Mouse (Mus musculus) forebrain, embryonic 13.5 days (tissue): ENCODE measurements at regions not wholly inside any gene's neighbourhood (a gene's known extent, or its start where the extent isn't known, plus 50 kb on each side); places are given as distances from the start of the nearest gene placed in this dataset.

ENCODE experiments used
- ATAC-seq: fragments of 200-750 bp; cut with Nextera tagmentation; 2 replicates; pipeline ENCODE4 v1.8.0; 2017
- H3K27ac ChIP-seq: fragments of 300-500 bp; sonication (generic); 2 replicates; pipeline ENCODE4 v1.5.1; 2015; ENCODE audit warnings: inconsistent platforms, mild to moderate bottlenecking, moderate library complexity
- H3K27me3 ChIP-seq: fragments of 300-500 bp; sonication (generic); 2 replicates; pipeline ENCODE4 v1.6.1; 2015; ENCODE audit warnings: mild to moderate bottlenecking, inconsistent platforms
- H3K36me3 ChIP-seq: fragments of 300-500 bp; sonication (generic); 2 replicates; pipeline ENCODE4 v1.6.1; 2015; ENCODE audit warnings: mild to moderate bottlenecking, inconsistent platforms; ENCODE audit not compliant: poor library complexity, severe bottlenecking
- H3K4me1 ChIP-seq: fragments of 300-500 bp; sonication (generic); 2 replicates; pipeline ENCODE4 v1.6.1; 2015; ENCODE audit warnings: inconsistent platforms
- H3K4me2 ChIP-seq: fragments of 300-500 bp; sonication (generic); 2 replicates; pipeline ENCODE4 v1.6.1; 2015; ENCODE audit warnings: inconsistent platforms, mild to moderate bottlenecking, moderate library complexity
- H3K4me3 ChIP-seq: fragments of 300-500 bp; sonication (generic); 2 replicates; pipeline ENCODE4 v1.5.1; 2015; ENCODE audit warnings: mild to moderate bottlenecking, inconsistent platforms
- H3K9ac ChIP-seq: fragments of 300-500 bp; sonication (generic); 2 replicates; pipeline ENCODE4 v1.6.1; 2015; ENCODE audit warnings: mild to moderate bottlenecking, inconsistent platforms
- H3K9me3 ChIP-seq: fragments of 300-500 bp; sonication (generic); replicated peaks from 2 replicates; pipeline ENCODE4 v1.6.1; 2016; ENCODE audit warnings: inconsistent platforms
- WGBS: fragments of 180-500 bp; shearing (Covaris S2); methylation state at CpG from one replicate; pipeline ENCODE4 v1.1.7; 2015; 5-methylcytosine and 5-hydroxymethylcytosine counted together

GRCm38 (mm10) chr13:107923129-107924114 lies 120.8 kb upstream of the Smim15 start:
- H3K4me1 ChIP-seq, result peaks cover 16% of the 10 kb centered on the region
- H3K4me3 ChIP-seq, result no peak overlapping the region
- WGBS, result 55% methylated on average over 19 of the region's 19 CpGs
- ATAC-seq, result peak; percentile 73
- no peaks in the 10 kb centered on the region; the same call in 1 of the 2 replicates for H3K27me3 ChIP-seq
- no peak overlapping the region for H3K9ac ChIP-seq
- no peaks in the 10 kb centered on the region for H3K36me3 ChIP-seq
- no peak overlapping the region; the same call in 1 of the 2 replicates for H3K27ac ChIP-seq
- no peaks in the 10 kb centered on the region for H3K9me3 ChIP-seq
- H3K4me2 ChIP-seq, result no peak overlapping the region

GRCm38 (mm10) chr13:107919403-107919802 lies 124.8 kb upstream of the Smim15 start:
- ATAC-seq, result no peak
- peaks cover 14% of the 10 kb centered on the region for H3K4me1 ChIP-seq
- no peak overlapping the region for H3K4me2 ChIP-seq
- H3K36me3 ChIP-seq, result no peaks in the 10 kb centered on the region
- no peak overlapping the region for H3K27ac ChIP-seq
- H3K9me3 ChIP-seq, result no peaks in the 10 kb centered on the region
- no peak overlapping the region for H3K4me3 ChIP-seq
- H3K27me3 ChIP-seq, result no peaks in the 10 kb centered on the region; the same call in 1 of the 2 replicates
- H3K9ac ChIP-seq, result no peak overlapping the region
- WGBS, result 86% methylated on average over 3 of the region's 3 CpGs

GRCm38 (mm10) chr13:107918478-107918877 lies 125.8 kb upstream of the Smim15 start:
- peaks cover 7% of the 10 kb centered on the region for H3K4me1 ChIP-seq
- no peak for ATAC-seq
- H3K36me3 ChIP-seq, result no peaks in the 10 kb centered on the region
- H3K9ac ChIP-seq, result no peak overlapping the region
- H3K27me3 ChIP-seq, result no peaks in the 10 kb centered on the region; the same call in 1 of the 2 replicates
- 93% methylated on average over 7 of the region's 7 CpGs for WGBS
- H3K27ac ChIP-seq, result no peak overlapping the region
- H3K9me3 ChIP-seq, result no peaks in the 10 kb centered on the region
- no peak overlapping the region for H3K4me3 ChIP-seq
- H3K4me2 ChIP-seq, result no peak overlapping the region

DNA sequence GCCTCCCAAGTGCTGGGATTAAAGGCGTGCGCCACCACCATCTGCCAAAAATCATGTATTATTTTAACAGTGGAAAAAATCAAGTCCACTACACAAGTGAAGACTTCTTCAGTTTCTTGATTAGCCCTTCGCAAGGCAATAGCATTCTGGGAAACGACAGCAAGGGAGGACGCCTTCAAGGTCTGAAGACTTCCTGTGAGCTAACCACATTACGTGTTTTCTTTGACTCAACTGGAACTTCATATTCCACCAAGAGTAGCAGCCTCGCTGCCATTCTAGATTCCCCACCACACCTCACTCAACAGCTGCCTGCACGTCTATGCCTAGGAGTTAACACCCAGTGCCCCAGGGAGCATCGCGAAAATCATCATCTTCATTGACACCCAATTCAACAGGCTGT lies 126.2 kb upstream of the Smim15 start:
- Histone ChIP-seq H3K9me3 (no peaks in the 10 kb centered on the region), H3K4me1 (peaks cover 3% of the 10 kb centered on the region), H3K36me3 (no peaks in the 10 kb centered on the region), H3K27me3 (no peaks in the 10 kb centered on the region; the same call in 1 of the 2 replicates), H3K27ac (no peak overlapping the region), H3K9ac (no peak overlapping the region), H3K4me2 (no peak overlapping the region), H3K4me3 (no peak overlapping the region)
- ATAC-seq, result no peak
- 95% methylated on average over 10 of the region's 10 CpGs for WGBS

- H3K9ac ChIP-seq, result no peak overlapping the region
- H3K36me3 ChIP-seq, result no peaks in the 10 kb centered on the region
- H3K4me1 ChIP-seq, result no peaks in the 10 kb centered on the region; the same call in 1 of the 2 replicates
- 93% methylated on average over 3 of the region's 3 CpGs for WGBS
- H3K4me2 ChIP-seq, result no peak overlapping the region
- no peaks in the 10 kb centered on the region for H3K9me3 ChIP-seq
- no peak for ATAC-seq
- H3K27me3 ChIP-seq, result no peaks in the 10 kb centered on the region; the same call in 1 of the 2 replicates
- H3K4me3 ChIP-seq, result no peak overlapping the region
- H3K27ac ChIP-seq, result no peak overlapping the region
Observed at GRCm38 (mm10) chr13:107917564-107917963, 126.7 kb upstream of the Smim15 start.

DNA sequence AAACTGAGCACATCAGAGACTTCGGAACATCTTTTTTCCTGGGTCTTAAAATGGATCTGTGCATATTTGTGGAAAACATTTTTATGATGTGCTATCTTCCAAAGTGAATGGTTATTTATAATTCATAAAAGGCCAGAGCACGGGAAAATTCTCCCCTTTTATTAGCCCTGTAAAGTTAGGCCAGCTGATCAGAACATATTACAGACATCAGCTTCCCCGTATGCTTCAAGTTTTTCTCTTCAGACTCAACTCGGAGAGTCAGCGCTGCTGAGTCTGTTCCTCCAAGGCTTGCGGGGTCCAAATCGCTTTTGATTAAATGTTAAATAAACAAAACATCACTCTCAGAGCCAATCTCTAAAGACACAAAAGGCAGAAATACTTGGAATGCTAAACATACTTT lies 134.1 kb upstream of the Smim15 start:
- H3K4me2 ChIP-seq, result no peak overlapping the region
- no peak overlapping the region for H3K9ac ChIP-seq
- peaks cover 7% of the 10 kb centered on the region; the same call in 1 of the 2 replicates for H3K4me1 ChIP-seq
- no peaks in the 10 kb centered on the region for H3K27me3 ChIP-seq
- no peak for ATAC-seq
- no peak overlapping the region for H3K27ac ChIP-seq
- 79% methylated on average over 7 of the region's 7 CpGs for WGBS
- no peak overlapping the region for H3K4me3 ChIP-seq
- H3K36me3 ChIP-seq, result no peaks in the 10 kb centered on the region
- no peaks in the 10 kb centered on the region for H3K9me3 ChIP-seq

- H3K9me3 ChIP-seq, result no peaks in the 10 kb centered on the region
Observed at GRCm38 (mm10) chr13:107909343-107910067, 134.7 kb upstream of the Smim15 start.

GRCm38 (mm10) chr13:107907966-107908365 lies 136.3 kb upstream of the Smim15 start:
- Histone ChIP-seq H3K4me3 (no peak overlapping the region), H3K36me3 (no peaks in the 10 kb centered on the region), H3K4me2 (no peak overlapping the region), H3K27ac (no peak overlapping the region), H3K27me3 (no peaks in the 10 kb centered on the region), H3K4me1 (peaks cover 19% of the 10 kb centered on the region), H3K9me3 (no peaks in the 10 kb centered on the region), H3K9ac (no peak overlapping the region)
- no peak for ATAC-seq
- WGBS, result 92% methylated on average over 5 of the region's 5 CpGs

More at GRCm38 (mm10) chr13:107909343-107910067, 134.7 kb upstream of the Smim15 start:
- Histone ChIP-seq H3K4me3 (no peak overlapping the region), H3K9ac (no peak overlapping the region), H3K27ac (no peak overlapping the region), H3K4me1 (peaks cover 7% of the 10 kb centered on the region; the same call in 1 of the 2 replicates), H3K4me2 (no peak overlapping the region), H3K27me3 (no peaks in the 10 kb centered on the region), H3K36me3 (no peaks in the 10 kb centered on the region)
- ATAC-seq, result no peak
- WGBS, result 13% methylated on average over 15 of the region's 15 CpGs

DNA sequence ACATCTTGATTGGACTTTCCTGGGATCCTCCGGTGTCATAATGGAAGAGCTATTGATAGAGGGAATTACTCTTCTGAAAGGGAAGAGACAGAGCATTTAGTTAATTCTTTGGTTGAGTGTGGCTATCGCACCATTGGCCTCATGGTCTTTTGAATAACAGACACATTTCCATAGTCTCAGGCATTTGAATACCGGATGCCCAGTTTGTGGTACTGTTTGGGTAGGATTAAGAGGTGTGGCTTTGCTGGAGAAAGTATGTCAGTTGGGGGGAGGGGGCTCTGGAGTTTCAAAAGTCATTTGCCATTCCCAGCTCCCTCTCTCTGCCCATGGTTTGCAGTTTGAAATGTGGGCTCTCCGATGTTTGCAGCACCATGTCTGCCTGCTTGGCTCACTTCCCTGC lies 139.4 kb upstream of the Smim15 start:
- no peak overlapping the region for H3K4me3 ChIP-seq
- 80% methylated on average over 4 of the region's 4 CpGs for WGBS
- H3K4me2 ChIP-seq, result no peak overlapping the region
- peaks cover 19% of the 10 kb centered on the region for H3K4me1 ChIP-seq
- no peak overlapping the region for H3K27ac ChIP-seq
- no peak overlapping the region for H3K9ac ChIP-seq
- H3K9me3 ChIP-seq, result no peaks in the 10 kb centered on the region
- no peak for ATAC-seq
- H3K27me3 ChIP-seq, result no peaks in the 10 kb centered on the region
- H3K36me3 ChIP-seq, result no peaks in the 10 kb centered on the region

GRCm38 (mm10) chr13:107904051-107904740 lies 140.1 kb upstream of the Smim15 start:
- no peaks in the 10 kb centered on the region for H3K27me3 ChIP-seq
- peaks cover 18% of the 10 kb centered on the region for H3K4me1 ChIP-seq
- no peak overlapping the region for H3K4me2 ChIP-seq
- no peaks in the 10 kb centered on the region for H3K36me3 ChIP-seq
- no peaks in the 10 kb centered on the region for H3K9me3 ChIP-seq
- no peak overlapping the region for H3K9ac ChIP-seq
- ATAC-seq, result no peak
- 77% methylated on average over 14 of the region's 14 CpGs for WGBS
- H3K4me3 ChIP-seq, result no peak overlapping the region
- H3K27ac ChIP-seq, result no peak overlapping the region

DNA sequence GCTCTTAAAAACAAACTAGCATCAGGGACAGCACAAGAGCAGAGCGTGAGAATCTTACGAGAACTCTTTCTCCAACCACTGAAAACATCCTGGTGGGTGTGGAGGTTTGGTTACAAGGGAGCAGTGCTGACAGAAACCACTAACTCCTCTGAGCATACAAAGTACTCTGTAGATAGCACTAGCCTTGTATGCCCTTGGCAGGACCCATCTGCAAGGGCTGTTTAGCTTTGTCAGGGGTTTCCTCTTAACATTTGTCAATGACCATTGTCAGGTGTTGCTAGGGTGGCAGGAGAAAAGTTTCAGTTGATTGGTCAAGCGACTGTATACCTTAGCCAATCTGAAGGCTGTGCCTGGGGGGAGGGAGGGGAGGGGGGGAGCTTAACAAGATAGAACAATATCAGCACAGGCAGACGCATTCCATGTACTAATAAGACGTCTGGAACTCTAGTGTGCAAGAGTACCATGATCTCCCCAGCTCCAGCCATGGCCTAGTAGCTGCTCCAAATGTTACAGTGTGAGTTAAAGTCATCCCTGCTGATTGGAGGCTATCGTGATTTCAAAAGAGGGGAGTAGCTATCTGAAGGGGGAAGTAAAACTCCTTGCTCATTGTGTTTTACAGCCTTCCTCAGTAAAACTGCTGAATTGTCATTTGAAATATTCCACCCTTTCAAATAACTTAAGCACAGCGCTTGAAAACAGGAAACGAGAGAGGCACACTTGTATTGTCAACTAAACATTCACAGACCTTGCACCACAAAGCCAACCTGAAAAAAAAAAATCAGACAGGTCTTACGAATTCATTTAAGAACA lies 140.9 kb upstream of the Smim15 start:
- H3K4me1 ChIP-seq, result peaks cover 16% of the 10 kb centered on the region; the same call in 1 of the 2 replicates
- H3K9ac ChIP-seq, result no peak overlapping the region
- H3K4me3 ChIP-seq, result no peak overlapping the region
- ATAC-seq, result peak; percentile 57; the same call in 1 of the 2 replicates
- 37% methylated on average over 9 of the region's 9 CpGs for WGBS
- H3K36me3 ChIP-seq, result no peaks in the 10 kb centered on the region
- no peaks in the 10 kb centered on the region for H3K27me3 ChIP-seq
- no peak overlapping the region for H3K4me2 ChIP-seq
- no peaks in the 10 kb centered on the region for H3K9me3 ChIP-seq
- no peak overlapping the region for H3K27ac ChIP-seq
